Comparison of ENCODE assay signal across 18 mouse cellular contexts in the genomic region with DNA sequence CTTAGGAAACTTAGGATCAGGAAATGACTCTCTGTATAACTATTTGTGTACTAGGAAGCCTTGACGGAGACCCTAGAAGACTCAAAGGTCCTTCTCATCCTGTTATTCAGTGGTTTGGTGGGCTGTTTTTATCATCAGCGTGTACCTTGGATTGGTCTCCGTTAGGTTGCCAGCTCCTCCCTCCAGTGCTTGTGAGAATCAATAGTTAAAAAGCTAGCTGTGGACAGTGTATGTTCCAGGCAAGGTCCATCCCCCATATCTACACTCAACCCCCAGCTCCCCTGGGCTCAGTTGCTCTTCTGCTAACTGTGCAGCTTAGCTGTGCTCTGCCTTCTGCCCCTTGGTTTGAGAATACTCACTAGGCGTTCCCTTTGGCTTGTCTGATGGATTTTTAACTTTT.
"Had no signal": no experiment of that assay in that cellular context is flagged by ENCODE, and none has a peak within 500 bp of the region (broad histone marks: within the 10 kb centered on the region; RNA-seq: fewer than 3 reads in every experiment).

No protein-coding gene starts in this region.

- H3K9ac ChIP-seq: lung, embryonic 14.5 days; midbrain, embryonic 13.5 days; neural tube, embryonic 13.5 days; neural tube, embryonic 15.5 days had no signal

- H3K27me3 ChIP-seq: midbrain, embryonic 13.5 days; neural tube, embryonic 13.5 days; neural tube, embryonic 15.5 days had no signal

- H3K4me2 ChIP-seq: lung, embryonic 14.5 days; midbrain, embryonic 13.5 days; neural tube, embryonic 13.5 days; neural tube, embryonic 15.5 days had no signal

- H3K9me3 ChIP-seq: midbrain, embryonic 10.5 days; midbrain, embryonic 13.5 days; neural tube, embryonic 13.5 days; neural tube, embryonic 15.5 days had no signal

- H3K27ac ChIP-seq: midbrain, embryonic 10.5 days; midbrain, embryonic 13.5 days; neural tube, embryonic 13.5 days; neural tube, embryonic 15.5 days had no signal

- DNase-seq: lung, adult 18-20 months; lung, embryonic 14.5 days; lung, postnatal 10 days; lung, postnatal 4 days; retina, postnatal 1 day; right cerebral cortex, adult 18-20 months; right cerebral cortex, postnatal 25 days; right cerebral cortex, postnatal 4 days; spleen, adult 18-20 months; thymus, adult 18-20 months; thymus, postnatal 14 days; thymus, postnatal 36 days had no signal

- H3K36me3 ChIP-seq: midbrain, embryonic 10.5 days; midbrain, embryonic 13.5 days; neural tube, embryonic 13.5 days; neural tube, embryonic 15.5 days had no signal

- H3K4me3 ChIP-seq: midbrain, embryonic 10.5 days; midbrain, embryonic 13.5 days; myocyte; neural tube, embryonic 13.5 days; neural tube, embryonic 15.5 days had no signal

- H3K4me1 ChIP-seq: midbrain, embryonic 10.5 days; midbrain, embryonic 13.5 days; neural tube, embryonic 13.5 days; neural tube, embryonic 15.5 days had no signal

- ATAC-seq: midbrain, embryonic 13.5 days; midbrain, embryonic 16.5 days had no signal
